Mouse (Mus musculus) G1E-ER4 (cell line): ENCODE results near the gene Tmem132c. TPM values are rescaled to one million over a fixed set of nuclear protein-coding genes. Genes with fewer than 3 reads are reported as not detected.

Source experiments
- GATA1 ChIP-seq: IDR thresholded peaks from one replicate; pipeline ENCODE4 v1.8.0; 2012; ENCODE audit warnings: low read length, inconsistent platforms
- polyA plus RNA-seq: library from polyadenylated mRNA; stranded (reverse); fragments of >175 nt; gene quantifications from 2 replicates; pipeline ENCODE4 v1.2.3, GENCODE M21; 2012

Tmem132c gene
- polyA plus RNA-seq, 1 experiment, result not detected

DNA sequence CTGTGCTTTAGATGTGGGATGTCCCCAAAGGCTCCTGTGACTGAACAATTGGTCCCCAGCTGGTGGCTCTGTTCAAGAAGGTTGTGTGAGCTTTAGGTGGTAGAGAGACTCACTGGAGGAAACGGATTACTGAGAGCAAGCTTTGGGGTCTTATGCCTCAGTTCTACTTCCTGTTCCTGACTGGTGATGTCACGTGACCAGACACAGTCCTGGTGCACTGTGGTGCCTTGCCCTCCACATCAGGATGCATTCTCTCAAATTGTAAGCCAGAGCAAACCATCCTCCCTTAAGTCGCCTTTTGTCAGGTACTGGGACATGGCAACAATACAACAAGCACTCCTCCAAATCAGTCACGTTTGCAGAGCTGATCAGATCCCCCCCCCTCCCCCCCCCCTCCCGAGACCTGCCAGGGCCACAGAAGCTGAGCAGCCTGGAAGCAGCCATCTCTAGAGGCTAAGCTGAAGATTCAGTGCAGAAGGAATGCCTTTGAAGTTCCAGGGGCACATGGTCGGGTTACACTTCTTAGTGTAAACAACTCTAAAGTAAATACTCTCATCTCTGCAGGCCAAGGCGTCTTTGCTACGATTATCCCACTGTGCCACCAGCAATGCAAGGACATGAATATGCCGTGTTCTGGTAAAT is 164.5 kb downstream of the Tmem132c start:
- no peak for TF ChIP-seq GATA1

DNA sequence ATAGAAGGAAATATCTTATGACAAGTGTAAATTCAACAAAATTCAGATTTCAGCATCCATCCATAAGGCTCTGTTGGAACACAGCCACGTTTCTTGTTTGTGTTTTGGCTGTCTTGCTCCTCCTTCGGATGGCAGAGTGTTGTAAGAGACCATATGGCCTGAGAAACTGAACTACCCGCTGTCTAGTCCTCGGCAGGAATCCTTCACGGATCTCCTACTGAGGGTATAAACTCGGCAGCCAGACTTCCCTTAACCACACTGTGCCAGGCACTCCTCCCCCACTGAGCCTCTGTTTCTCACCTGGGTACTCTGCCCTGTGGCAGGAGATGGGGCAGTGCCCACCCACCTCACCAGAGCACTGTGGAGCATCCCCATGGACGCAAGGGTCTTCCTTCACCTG is 174.9 kb downstream of the Tmem132c start:
- no peak for TF ChIP-seq GATA1

- no peak for TF ChIP-seq GATA1
Measured at GRCm38 (mm10) chr5:127423936-127424335, 182.3 kb downstream of the Tmem132c start.

DNA sequence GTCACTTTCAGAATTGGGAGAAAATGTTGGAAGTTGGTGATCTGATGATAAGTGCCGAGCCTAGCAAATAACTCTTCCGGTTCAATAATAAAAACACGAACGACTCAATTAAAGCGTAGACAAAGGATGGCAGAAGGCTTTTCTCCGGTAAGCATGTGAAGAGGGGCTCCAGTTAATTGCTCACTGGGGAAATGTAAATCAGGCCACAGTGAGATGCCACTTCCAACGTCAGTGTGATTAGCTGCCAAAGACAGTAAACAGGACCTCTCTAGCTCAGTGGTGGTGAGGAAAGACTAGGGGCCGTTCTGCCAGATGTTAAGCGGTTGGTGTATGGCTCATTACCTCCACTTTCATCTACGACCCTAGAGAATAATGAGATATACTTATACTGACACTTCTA is 187.5 kb downstream of the Tmem132c start:
- no peak for TF ChIP-seq GATA1

GRCm38 (mm10) chr5:127431561-127431960 is 190.0 kb downstream of the Tmem132c start:
- TF ChIP-seq GATA1, result no peak

- no peak for TF ChIP-seq GATA1
Measured at GRCm38 (mm10) chr5:127436836-127437235, 195.2 kb downstream of the Tmem132c start.

DNA sequence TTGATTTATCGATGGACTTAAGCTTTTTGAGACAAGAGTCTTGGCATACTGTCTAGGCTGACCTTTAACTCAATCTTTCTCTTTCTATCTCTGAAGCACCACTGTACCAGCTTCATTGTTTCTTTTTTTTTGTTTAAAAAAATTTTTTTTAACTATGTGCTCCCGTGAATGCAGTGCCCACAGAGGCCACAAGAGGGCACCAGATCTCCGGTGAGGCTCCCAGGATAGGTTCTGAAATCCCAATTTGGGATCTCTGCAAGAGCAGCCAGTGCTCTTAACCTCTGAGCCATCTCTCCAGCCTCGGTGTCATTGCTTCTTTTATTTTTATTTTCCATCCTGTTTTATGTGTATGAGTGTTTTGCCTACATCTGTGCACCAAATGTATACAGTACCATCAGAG is 197.0 kb downstream of the Tmem132c start:
- no peak for TF ChIP-seq GATA1

DNA sequence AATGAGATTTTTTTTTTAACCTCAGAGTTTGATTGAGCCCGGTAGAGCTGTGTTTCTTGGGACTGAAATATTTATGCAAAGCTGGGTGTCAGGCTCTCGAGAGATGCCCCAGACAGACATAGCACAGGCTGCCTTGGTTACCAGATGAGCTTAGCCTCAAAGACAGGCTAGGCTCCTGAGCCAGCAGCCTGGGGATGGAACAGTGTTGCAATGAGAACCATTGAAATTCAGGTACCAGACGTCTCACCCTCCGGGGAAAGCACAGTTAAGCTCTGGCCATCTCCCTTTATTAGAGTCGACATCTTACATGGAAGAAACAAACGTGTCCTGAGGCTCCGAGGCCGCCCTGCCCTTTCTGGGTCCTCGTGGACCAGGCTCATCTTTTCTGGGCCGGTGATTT is 200.4 kb downstream of the Tmem132c start:
- TF ChIP-seq GATA1, result no peak

DNA sequence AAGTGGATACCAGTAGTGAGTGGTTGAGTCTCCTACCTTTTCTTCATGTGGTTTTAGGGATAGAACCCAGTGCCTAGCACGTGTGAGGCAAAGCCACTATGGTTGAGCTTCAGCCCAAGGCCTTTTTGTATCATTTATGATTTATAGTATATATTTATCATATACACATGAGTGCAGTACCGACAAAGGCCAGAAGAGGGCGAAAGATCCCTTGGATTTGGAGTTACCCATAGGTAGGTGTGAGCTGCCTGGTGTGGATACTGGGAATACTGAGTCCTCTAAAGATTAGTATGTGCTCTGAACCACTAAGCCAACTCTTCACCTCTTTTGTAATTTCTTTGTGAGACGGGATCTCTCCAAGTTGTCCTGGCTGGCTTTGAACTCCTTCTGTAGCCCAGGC is 212.0 kb downstream of the Tmem132c start:
- TF ChIP-seq GATA1, result no peak

GRCm38 (mm10) chr5:127454068-127454467 is 212.5 kb downstream of the Tmem132c start:
- TF ChIP-seq GATA1, result no peak

DNA sequence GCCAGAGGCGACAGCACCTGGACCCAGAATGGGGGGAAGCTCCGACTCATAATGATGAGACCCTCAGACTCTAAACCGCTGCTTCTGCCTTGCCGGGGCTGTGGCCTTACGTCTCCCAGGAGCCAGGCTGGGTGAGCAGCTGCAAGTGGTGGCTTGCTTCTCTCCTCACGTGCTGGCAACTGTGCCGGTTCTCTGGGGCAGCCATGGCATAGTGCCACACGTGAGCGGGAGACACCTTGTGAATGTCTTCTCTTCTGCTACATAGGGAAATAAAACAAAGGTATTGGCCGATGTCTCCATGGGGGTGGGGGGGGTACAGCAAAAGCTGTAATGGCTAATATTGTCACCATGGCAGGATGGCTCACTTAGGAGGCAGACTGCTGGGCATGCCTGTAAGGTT is 214.5 kb downstream of the Tmem132c start:
- no peak for TF ChIP-seq GATA1

DNA sequence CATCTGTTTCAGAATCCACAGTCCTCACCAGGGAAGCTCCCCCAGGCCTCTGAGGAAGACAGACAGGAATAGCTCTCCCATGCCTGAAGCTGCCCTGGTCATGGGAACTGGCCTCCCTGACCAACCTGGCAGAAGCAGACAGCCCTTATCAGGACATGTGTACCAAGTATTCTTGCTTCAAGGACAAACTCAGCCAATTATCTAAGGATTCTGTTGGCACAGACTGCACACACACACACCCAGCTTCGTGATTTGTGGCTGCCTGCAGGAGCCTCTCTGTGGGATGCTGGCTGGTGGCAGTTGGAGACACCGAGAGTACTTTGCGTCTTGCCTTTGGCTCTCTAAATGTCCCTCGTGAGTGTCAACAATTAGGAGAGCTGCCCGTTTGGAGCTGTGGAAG is 226.5 kb downstream of the Tmem132c start:
- TF ChIP-seq GATA1, result no peak

GRCm38 (mm10) chr5:127470351-127470750 is 228.7 kb downstream of the Tmem132c start:
- TF ChIP-seq GATA1, result no peak

GRCm38 (mm10) chr5:127471902-127472301 is 230.3 kb downstream of the Tmem132c start:
- no peak for TF ChIP-seq GATA1

GRCm38 (mm10) chr5:127473706-127474105 is 232.1 kb downstream of the Tmem132c start:
- TF ChIP-seq GATA1, result no peak

DNA sequence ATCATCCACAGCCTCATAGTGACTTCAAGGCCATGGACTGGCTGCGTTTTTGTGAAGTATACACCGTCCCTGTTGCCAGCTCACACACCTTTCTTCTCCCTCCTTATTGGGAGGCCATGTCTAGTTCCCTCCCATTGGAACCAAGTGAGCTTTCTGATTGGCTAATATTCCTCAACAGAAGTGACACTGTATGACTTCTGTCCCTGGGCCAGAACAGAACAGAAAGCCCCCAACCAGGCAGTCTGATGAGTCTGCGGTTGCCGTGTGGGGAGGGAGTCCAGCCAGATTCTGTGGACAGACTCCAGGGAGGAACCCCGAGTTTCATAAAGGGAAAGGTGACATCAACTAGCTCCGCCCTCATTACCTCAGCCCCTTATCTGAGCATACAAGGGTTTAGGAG is 233.2 kb downstream of the Tmem132c start:
- TF ChIP-seq GATA1, result no peak

GRCm38 (mm10) chr5:127477790-127478189 is 236.2 kb downstream of the Tmem132c start:
- TF ChIP-seq GATA1, result no peak

GRCm38 (mm10) chr5:127478322-127478721 is 236.7 kb downstream of the Tmem132c start:
- TF ChIP-seq GATA1, result no peak
